Mouse (Mus musculus): ENCODE measurements around the gene Gm20683.

GRCm38 (mm10) chr17:25867836-25868600 lies 26.5 kb upstream of the Gm20683 start:
- peak; percentile 33; the same call in 1 of the 2 replicates for TF ChIP-seq EP300 (IDR thresholded peaks at IDR 0.05; ENCODE audit: low read depth)
- TF ChIP-seq CTCF (IDR thresholded peaks at IDR 0.05; ENCODE audit: low read depth): no peak

Data from heart, postnatal 0 days (tissue).